Mouse (Mus musculus) embryonic fibroblast, embryonic 13.5 days (primary cell): ENCODE measurements around the gene Tmsb15l.

ENCODE experiments used
- CTCF ChIP-seq: IDR thresholded peaks from 2 replicates; pipeline ENCODE4 v1.5.1; 2011; ENCODE audit warnings: mild to moderate bottlenecking, control low read depth, low read length, moderate library complexity, borderline replicate concordance; ENCODE audit not compliant: insufficient read depth
- POLR2A ChIP-seq: IDR thresholded peaks from 2 replicates; pipeline ENCODE4 v1.6.1; 2011; ENCODE audit warnings: low read depth, mild to moderate bottlenecking, control low read depth, low read length, moderate library complexity

- TF ChIP-seq CTCF (no peak), POLR2A (peak; percentile 9; the same call in 1 of the 2 replicates)
These were observed 16.4 kb upstream of the Tmsb15l start, which contains the start of gene Zcchc18 for GRCm38 (mm10) chrX:136992978-136993547.
